Mouse (Mus musculus) ES-Bruce4 (cell line): ENCODE data around the gene Hmox2. TPM values are rescaled to one million over a fixed set of nuclear protein-coding genes. Genes with fewer than 3 reads are reported as not detected.
"Not testable (repeated sequence)": the region's sequence is repeated elsewhere in the genome, so short reads cannot be mapped to it uniquely, and the experiment has no call there.

ENCODE experiments used
- H3K27ac ChIP-seq: 2 replicates; pipeline ENCODE4 v1.5.1; 2012; ENCODE audit warnings: low read length, inconsistent platforms; ENCODE audit not compliant: insufficient read depth
- H3K27me3 ChIP-seq: 2 replicates; pipeline ENCODE4 v1.6.1; 2012; ENCODE audit warnings: mild to moderate bottlenecking, low read length, inconsistent platforms; ENCODE audit not compliant: control insufficient read depth, poor library complexity, insufficient read depth, severe bottlenecking
- H3K36me3 ChIP-seq: 2 replicates; pipeline ENCODE4 v1.6.1; 2012; ENCODE audit warnings: inconsistent platforms, mild to moderate bottlenecking, low read length, moderate library complexity; ENCODE audit not compliant: control insufficient read depth, poor library complexity, insufficient read depth, severe bottlenecking
- H3K4me1 ChIP-seq: one replicate; pipeline ENCODE4 v1.8.1; 2011; ENCODE audit warnings: low read length; ENCODE audit not compliant: control insufficient read depth, insufficient read depth
- H3K4me3 ChIP-seq: 2 replicates; pipeline ENCODE4 v1.5.1; 2011; ENCODE audit warnings: low read depth, mild to moderate bottlenecking, low read length
- H3K9ac ChIP-seq: 2 replicates; pipeline ENCODE4 v1.6.1; 2012; ENCODE audit warnings: low read depth, mild to moderate bottlenecking, inconsistent platforms; ENCODE audit not compliant: poor library complexity, severe bottlenecking
- H3K9me3 ChIP-seq: replicated peaks from 2 replicates; pipeline ENCODE4 v1.6.1; 2012; ENCODE audit warnings: mild to moderate bottlenecking, low read length, inconsistent platforms; ENCODE audit not compliant: control insufficient read depth, poor library complexity, insufficient read depth, severe bottlenecking
- CTCF ChIP-seq: IDR thresholded peaks from one replicate; pipeline ENCODE4 v1.8.1; 2011; ENCODE audit warnings: low read depth, low read length
- EP300 ChIP-seq: IDR thresholded peaks from 2 replicates; pipeline ENCODE4 v1.6.1; 2011; ENCODE audit warnings: low read depth, low read length; ENCODE audit not compliant: insufficient read depth
- POLR2A ChIP-seq: IDR thresholded peaks from one replicate; pipeline ENCODE4 v1.8.1; 2011; ENCODE audit warnings: low read length; ENCODE audit not compliant: insufficient read depth
- polyA plus RNA-seq: library from polyadenylated mRNA; stranded (reverse); fragments of >200 nt; gene quantifications from 2 replicates; pipeline ENCODE4 v1.2.4, GENCODE M21; 2011; ENCODE audit warnings: low read depth; ENCODE audit not compliant: missing spikeins, insufficient read depth, insufficient read length

The Hmox2 gene
- polyA plus RNA-seq, result 38.0 and 44.4 TPM in 2 replicates

DNA sequence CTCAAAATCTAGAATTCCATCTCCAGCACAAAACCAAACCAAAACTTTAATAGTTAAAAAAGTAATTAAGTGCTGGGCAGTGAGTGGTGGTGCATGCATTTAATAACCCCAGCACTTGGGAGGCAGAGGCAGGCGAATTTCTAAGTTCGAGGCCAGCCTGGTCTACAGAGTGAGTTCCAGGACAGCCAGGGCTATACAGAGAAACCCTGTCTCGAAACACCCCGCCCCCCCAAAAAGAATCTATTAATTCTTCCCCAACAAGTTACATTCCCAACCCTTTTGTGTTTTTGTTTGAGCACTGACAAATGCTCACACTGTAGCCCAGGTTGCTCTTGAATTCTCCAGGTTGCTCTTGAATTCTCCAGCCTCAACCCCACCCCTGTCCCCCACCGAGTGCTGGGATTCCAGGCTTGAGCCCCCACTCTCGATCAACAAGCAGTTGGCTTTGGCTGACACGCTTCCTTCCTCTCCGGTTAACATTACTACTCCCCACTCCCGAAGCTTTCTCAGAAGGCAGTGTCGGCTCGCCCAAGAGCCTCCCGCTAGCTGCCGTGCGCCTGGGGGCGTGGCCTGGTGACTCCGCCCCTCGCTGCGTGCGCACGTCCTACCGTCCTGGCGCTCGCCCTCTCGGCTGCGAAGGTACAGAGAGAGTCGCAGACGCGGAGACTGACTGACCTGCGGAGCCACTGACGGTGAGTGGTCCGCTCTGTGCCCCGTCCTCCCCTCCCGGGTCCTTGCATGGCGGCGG is at the start of gene Hmox2:
Hmox2 (plus strand) TSS at position 582 of the 748 bp plus-strand sequence.
- H3K4me3 ChIP-seq, result peak within 1 kb of the TSS; percentile 63
- peak within 1 kb of the TSS; percentile 58 for H3K9ac ChIP-seq
- H3K27me3 ChIP-seq, result no peaks in the 10 kb centered on the region
- H3K27ac ChIP-seq, result no peak within 1 kb of the TSS
- peak; percentile 96 for TF ChIP-seq POLR2A
- no peak for TF ChIP-seq CTCF
- TF ChIP-seq EP300, result no peak
- H3K9me3 ChIP-seq, result no peaks in the 10 kb centered on the region
- H3K4me1 ChIP-seq, result no peaks in the 10 kb centered on the region
- no peaks in the 10 kb centered on the region for H3K36me3 ChIP-seq

DNA sequence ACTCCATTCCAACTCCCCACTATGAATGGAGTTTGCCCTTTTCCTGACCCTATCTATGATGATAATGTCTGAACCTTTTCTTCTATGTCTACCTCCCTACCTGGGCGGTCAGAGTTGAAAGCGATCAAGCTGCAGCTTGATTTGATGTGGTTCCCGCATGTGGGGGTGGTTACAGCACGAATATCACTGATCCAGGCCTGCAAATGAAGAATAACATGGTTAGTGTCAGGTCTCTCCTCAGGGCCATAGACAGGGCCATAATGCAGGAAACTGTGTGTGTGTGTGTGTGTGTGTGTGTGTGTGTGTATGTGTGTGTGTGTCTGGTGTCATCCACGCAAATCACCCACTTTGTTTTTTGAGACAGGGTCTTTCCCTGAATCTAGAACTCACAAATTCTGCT is 49.3 kb upstream of the Hmox2 start:
- Histone ChIP-seq H3K9ac (no peak overlapping the region), H3K4me1 (no peaks in the 10 kb centered on the region), H3K9me3 (no peaks in the 10 kb centered on the region), H3K4me3 (no peak overlapping the region), H3K36me3 (no peaks in the 10 kb centered on the region), H3K27me3 (no peaks in the 10 kb centered on the region), H3K27ac (no peak overlapping the region)
- TF ChIP-seq CTCF, result no peak
- no peak for TF ChIP-seq EP300
- TF ChIP-seq POLR2A, result no peak

DNA sequence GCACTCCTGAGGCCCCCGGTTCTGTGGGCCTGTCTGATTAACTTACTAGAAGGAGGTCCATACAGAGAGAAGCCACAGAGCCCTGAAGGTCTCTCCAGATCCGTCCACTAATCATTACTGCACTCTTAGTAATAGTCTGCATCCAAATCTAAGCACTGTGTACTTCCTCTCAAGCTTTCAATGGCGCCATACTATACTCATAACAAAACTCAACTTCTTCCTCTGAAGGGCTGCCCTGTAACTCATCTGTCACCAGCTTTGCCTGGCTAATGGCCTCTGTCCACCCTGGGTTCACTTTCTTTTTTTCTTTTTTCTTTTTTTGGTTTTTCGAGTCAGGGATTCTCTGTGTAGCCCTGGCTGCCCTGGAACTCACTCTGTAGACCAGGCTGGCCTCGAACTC is 48.1 kb upstream of the Hmox2 start:
- H3K27me3 ChIP-seq, result no peaks in the 10 kb centered on the region
- H3K9me3 ChIP-seq, result no peaks in the 10 kb centered on the region
- H3K27ac ChIP-seq, result no peak overlapping the region
- no peaks in the 10 kb centered on the region for H3K36me3 ChIP-seq
- TF ChIP-seq CTCF, result no peak
- no peak overlapping the region for H3K4me3 ChIP-seq
- H3K4me1 ChIP-seq, result no peaks in the 10 kb centered on the region
- H3K9ac ChIP-seq, result no peak overlapping the region

DNA sequence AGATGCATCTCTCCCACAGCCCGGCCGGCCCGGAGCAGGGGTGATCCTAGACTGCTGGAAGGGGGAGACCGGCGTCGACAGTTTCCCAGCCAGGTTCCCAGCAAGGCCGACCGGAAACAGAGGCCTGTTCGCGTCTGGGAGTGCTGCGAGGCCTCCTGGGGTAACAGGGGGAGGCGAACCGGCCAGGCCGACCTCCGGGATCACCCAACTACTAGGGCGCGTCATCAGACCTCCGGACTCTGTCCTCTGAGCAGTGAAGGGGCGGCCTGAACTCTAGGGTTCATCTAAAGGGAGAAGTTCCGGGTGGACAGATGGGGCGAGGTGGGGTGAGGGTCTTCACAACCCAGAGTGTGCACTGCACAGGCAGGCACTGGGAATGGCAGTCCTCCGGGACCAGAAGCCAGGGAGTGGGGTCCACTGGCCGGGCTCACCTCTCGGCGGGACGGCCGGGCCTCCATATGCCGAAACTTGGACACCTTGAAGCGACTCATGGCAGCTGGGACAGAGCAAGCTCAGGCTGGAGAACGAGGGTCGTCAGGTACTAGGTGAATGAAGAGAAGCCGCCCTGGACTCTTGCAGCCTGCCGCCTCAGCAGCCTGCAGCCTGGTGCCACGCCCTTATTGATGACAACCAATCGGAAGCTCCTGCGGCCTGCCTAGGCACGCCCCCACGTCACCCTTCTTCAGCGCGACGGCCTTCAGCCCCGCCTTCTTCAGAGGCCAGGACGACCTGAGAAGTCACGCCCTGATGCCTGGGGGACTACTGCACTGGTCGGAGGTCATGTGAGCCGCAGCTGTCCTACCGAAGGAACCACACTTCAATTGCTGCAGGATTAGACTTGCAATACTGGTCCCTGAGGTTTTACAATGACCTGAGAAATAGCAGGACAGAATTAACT is 46.8 kb upstream of the Hmox2 start, which contains the start of gene Coro7:
Coro7 (minus strand) TSS at position 657 of the 898 bp plus-strand sequence.
- Histone ChIP-seq H3K27ac (no peak within 1 kb of the TSS), H3K9ac (peak within 1 kb of the TSS; percentile 52), H3K4me1 (no peaks in the 10 kb centered on the region), H3K9me3 (no peaks in the 10 kb centered on the region), H3K4me3 (peak within 1 kb of the TSS; percentile 74), H3K27me3 (no peaks in the 10 kb centered on the region), H3K36me3 (no peaks in the 10 kb centered on the region)
- TF ChIP-seq EP300 (peak; percentile 80; the same call in 1 of the 2 replicates), POLR2A (peak; percentile 79), CTCF (no peak)

DNA sequence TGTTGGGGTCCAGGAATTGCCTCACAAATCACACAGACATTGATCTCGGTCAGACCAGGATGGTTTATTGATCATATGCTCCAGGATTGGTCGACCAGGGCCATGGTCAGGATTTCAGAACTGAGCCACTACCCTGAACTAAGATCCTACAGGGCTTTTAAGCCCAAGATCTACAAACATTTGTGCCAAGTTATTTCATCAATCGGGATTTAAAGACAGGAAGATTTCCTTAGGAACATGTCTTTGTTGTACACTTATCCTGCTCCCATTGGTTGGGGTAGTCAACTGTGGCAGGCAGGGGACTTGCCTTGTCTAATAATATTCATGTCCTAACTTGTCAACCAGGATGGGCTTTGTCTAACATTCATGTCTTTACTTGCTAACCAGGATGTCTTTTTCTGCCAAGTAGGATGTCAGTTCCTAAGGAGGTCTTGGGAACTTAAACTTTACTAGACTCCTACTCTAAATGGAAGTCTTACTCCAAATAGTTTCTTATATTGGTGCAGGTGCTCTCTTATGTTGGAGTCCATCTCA is 45.2 kb upstream of the Hmox2 start:
- H3K4me1 ChIP-seq, H3K36me3 ChIP-seq, H3K9me3 ChIP-seq, H3K9ac ChIP-seq, H3K4me3 ChIP-seq, H3K27ac ChIP-seq, H3K27me3 ChIP-seq: not testable (repeated sequence)

DNA sequence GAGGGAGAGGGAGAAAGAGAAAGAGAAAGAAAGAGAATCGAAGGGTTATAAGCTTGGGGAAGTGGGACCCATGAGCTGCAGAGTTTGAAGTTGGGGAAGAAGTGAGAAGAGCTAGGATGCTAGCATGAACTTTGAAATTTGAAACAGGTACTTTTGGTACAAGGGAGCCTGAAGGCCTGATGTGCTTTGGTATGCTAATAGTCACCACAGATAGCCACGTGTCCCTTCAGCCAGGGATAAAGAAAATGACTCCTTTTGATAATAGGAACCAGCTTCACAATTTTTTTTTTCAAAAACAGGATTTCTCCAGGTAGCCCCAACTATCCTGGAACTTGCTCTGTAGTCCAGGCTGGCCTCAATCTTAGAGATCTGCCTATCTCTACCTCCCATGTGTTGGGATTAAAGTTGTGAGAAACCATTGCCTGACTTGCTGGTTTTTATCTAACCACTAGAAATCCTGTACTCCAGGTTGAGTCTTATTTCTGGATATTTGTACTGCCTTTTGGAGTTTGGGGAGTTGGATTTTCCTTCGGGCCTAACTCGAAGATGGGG is 43.5 kb upstream of the Hmox2 start:
- Histone ChIP-seq H3K4me1 (no peaks in the 10 kb centered on the region), H3K4me3 (no peak overlapping the region), H3K9me3 (no peaks in the 10 kb centered on the region), H3K27ac (no peak overlapping the region), H3K9ac (0 out of 2 replicates have a peak overlapping the region, but pooled peaks have one; percentile 78), H3K27me3 (no peaks in the 10 kb centered on the region), H3K36me3 (peaks cover 8% of the 10 kb centered on the region; the same call in 1 of the 2 replicates)
- TF ChIP-seq CTCF (no peak), POLR2A (no peak), EP300 (no peak)
